Mouse (Mus musculus) ES-Bruce4 (cell line): ENCODE data around the gene Mlxipl. TPM values are rescaled to one million over a fixed set of nuclear protein-coding genes. Genes with fewer than 3 reads are reported as not detected.
"Not testable (repeated sequence)": the region's sequence is repeated elsewhere in the genome, so short reads cannot be mapped to it uniquely, and the experiment has no call there.

Experiments used
- H3K27ac ChIP-seq: 2 replicates; pipeline ENCODE4 v1.5.1; 2012; ENCODE audit warnings: low read length, inconsistent platforms; ENCODE audit not compliant: insufficient read depth
- H3K27me3 ChIP-seq: 2 replicates; pipeline ENCODE4 v1.6.1; 2012; ENCODE audit warnings: mild to moderate bottlenecking, low read length, inconsistent platforms; ENCODE audit not compliant: control insufficient read depth, poor library complexity, insufficient read depth, severe bottlenecking
- H3K36me3 ChIP-seq: 2 replicates; pipeline ENCODE4 v1.6.1; 2012; ENCODE audit warnings: inconsistent platforms, mild to moderate bottlenecking, low read length, moderate library complexity; ENCODE audit not compliant: control insufficient read depth, poor library complexity, insufficient read depth, severe bottlenecking
- H3K4me1 ChIP-seq: one replicate; pipeline ENCODE4 v1.8.1; 2011; ENCODE audit warnings: low read length; ENCODE audit not compliant: control insufficient read depth, insufficient read depth
- H3K4me3 ChIP-seq: 2 replicates; pipeline ENCODE4 v1.5.1; 2011; ENCODE audit warnings: low read depth, mild to moderate bottlenecking, low read length
- H3K9ac ChIP-seq: 2 replicates; pipeline ENCODE4 v1.6.1; 2012; ENCODE audit warnings: low read depth, mild to moderate bottlenecking, inconsistent platforms; ENCODE audit not compliant: poor library complexity, severe bottlenecking
- H3K9me3 ChIP-seq: replicated peaks from 2 replicates; pipeline ENCODE4 v1.6.1; 2012; ENCODE audit warnings: mild to moderate bottlenecking, low read length, inconsistent platforms; ENCODE audit not compliant: control insufficient read depth, poor library complexity, insufficient read depth, severe bottlenecking
- CTCF ChIP-seq: IDR thresholded peaks from one replicate; pipeline ENCODE4 v1.8.1; 2011; ENCODE audit warnings: low read depth, low read length
- EP300 ChIP-seq: IDR thresholded peaks from 2 replicates; pipeline ENCODE4 v1.6.1; 2011; ENCODE audit warnings: low read depth, low read length; ENCODE audit not compliant: insufficient read depth
- POLR2A ChIP-seq: IDR thresholded peaks from one replicate; pipeline ENCODE4 v1.8.1; 2011; ENCODE audit warnings: low read length; ENCODE audit not compliant: insufficient read depth
- polyA plus RNA-seq: library from polyadenylated mRNA; stranded (reverse); fragments of >200 nt; gene quantifications from 2 replicates; pipeline ENCODE4 v1.2.4, GENCODE M21; 2011; ENCODE audit warnings: low read depth; ENCODE audit not compliant: missing spikeins, insufficient read depth, insufficient read length

Gene Mlxipl
- 3.8 and 4.6 TPM in 2 replicates for polyA plus RNA-seq

- H3K9ac ChIP-seq: peak within 1 kb of the TSS; percentile 32
- H3K27me3 ChIP-seq: peaks cover 1% of the 10 kb centered on the region
- TF ChIP-seq EP300 (no peak), POLR2A (no peak), CTCF (no peak)
- no peaks in the 10 kb centered on the region for H3K4me1 ChIP-seq
- H3K27ac ChIP-seq: no peak within 1 kb of the TSS
- peak within 1 kb of the TSS; percentile 28 for H3K4me3 ChIP-seq
- H3K36me3 ChIP-seq: no peaks in the 10 kb centered on the region
- H3K9me3 ChIP-seq: no peaks in the 10 kb centered on the region
These were observed at the start of gene Mlxipl for GRCm38 (mm10) chr5:135089653-135090052. Gene Mlxipl (plus strand): TSS chr5:135089890.

DNA sequence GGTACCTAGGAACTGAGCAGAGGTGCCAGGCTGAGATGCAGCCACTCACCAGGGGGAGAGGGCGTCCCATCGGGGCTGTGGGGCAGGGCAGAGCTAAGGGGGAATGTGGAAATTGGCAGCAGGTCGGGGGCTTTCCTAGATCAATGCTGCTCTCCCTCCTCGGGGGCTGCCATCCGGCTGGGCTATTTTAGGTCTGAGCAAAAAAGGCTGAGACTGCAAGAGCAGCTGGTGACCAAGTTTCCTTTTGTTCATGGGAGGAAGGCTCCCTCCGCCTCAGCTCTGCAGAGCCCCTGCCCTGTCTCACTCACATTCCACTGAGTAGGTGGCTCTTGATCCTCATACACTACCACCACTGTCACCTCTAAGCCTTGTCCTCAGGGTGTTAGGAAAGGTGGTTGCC is 49.6 kb upstream of the Mlxipl start:
- no peaks in the 10 kb centered on the region for H3K9me3 ChIP-seq
- no peaks in the 10 kb centered on the region for H3K4me1 ChIP-seq
- no peak for TF ChIP-seq POLR2A
- no peak for TF ChIP-seq CTCF
- no peak for TF ChIP-seq EP300
- H3K36me3 ChIP-seq: no peaks in the 10 kb centered on the region
- H3K27me3 ChIP-seq: no peaks in the 10 kb centered on the region
- H3K9ac ChIP-seq: no peak overlapping the region
- no peak overlapping the region for H3K27ac ChIP-seq
- H3K4me3 ChIP-seq: no peak overlapping the region

GRCm38 (mm10) chr5:135040777-135041176 is 48.9 kb upstream of the Mlxipl start:
- Histone ChIP-seq H3K27ac (no peak overlapping the region), H3K4me3 (no peak overlapping the region), H3K4me1 (no peaks in the 10 kb centered on the region), H3K9ac (no peak overlapping the region), H3K9me3 (no peaks in the 10 kb centered on the region), H3K36me3 (peaks cover 2% of the 10 kb centered on the region; the same call in 1 of the 2 replicates), H3K27me3 (no peaks in the 10 kb centered on the region)
- TF ChIP-seq CTCF: no peak
- no peak for TF ChIP-seq EP300
- TF ChIP-seq POLR2A: no peak

DNA sequence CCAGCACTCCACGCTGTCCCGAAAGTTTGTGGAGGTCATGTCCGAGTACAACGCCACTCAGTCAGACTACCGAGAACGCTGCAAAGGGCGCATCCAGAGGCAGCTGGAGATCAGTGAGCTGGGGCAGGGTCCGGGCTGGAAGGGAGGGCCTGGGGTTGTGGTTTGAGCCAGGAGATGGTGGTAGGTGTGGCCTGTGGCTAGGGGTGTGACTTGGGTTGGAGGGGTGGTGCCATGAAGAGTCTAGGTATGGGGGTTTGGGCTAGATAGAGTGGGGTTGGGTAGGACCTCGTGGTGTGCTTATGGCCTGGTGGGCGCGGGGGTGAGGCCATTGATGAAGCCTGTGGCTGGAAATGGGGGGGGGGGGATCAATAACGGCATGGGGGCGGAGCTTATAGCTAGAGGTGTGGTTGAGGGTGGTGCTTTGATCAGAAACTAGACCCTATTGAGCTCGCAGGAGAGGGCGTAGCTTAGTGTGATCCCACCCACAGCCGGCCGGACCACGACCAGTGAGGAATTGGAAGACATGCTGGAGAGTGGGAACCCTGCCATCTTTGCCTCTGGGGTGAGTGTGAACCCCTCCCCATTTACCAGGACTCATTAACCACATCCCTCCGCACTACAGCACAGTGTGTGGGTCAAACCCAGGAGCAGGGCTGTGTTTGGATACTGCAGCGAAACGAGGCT is 47.4 kb upstream of the Mlxipl start:
- Histone ChIP-seq H3K9me3 (no peaks in the 10 kb centered on the region), H3K36me3 (peaks cover 3% of the 10 kb centered on the region; the same call in 1 of the 2 replicates), H3K4me3 (peak overlapping the region; percentile 76), H3K9ac (peak overlapping the region; percentile 27), H3K27me3 (no peaks in the 10 kb centered on the region), H3K4me1 (no peaks in the 10 kb centered on the region), H3K27ac (no peak overlapping the region)
- TF ChIP-seq POLR2A (peak; percentile 4), CTCF (no peak)

DNA sequence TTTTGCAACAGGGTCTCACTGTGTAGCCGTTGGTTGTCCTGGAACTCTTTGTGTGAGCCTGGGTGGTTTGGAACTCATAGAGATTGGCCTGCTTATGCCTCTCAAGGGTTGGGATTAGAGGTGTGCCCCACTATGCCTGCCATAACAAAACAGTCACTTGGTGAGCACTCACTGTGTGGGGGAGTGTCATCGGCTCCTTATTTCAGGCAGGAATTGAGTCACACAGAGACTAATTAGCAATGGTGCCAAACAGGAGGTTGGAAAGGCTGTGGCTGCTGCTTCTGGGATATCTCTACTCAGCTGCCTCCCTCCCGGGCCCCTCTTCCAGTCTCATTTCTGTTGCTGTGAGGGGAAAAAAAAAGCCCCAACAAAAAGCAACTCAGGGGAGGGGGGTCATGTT is 45.1 kb upstream of the Mlxipl start:
- no peaks in the 10 kb centered on the region for H3K9me3 ChIP-seq
- no peak overlapping the region for H3K4me3 ChIP-seq
- TF ChIP-seq EP300: no peak
- no peak for TF ChIP-seq POLR2A
- TF ChIP-seq CTCF: no peak
- H3K9ac ChIP-seq: no peak overlapping the region
- H3K27ac ChIP-seq: no peak overlapping the region
- peaks cover 3% of the 10 kb centered on the region; the same call in 1 of the 2 replicates for H3K36me3 ChIP-seq
- H3K4me1 ChIP-seq: no peaks in the 10 kb centered on the region
- H3K27me3 ChIP-seq: no peaks in the 10 kb centered on the region

- Histone ChIP-seq H3K9me3 (no peaks in the 10 kb centered on the region), H3K27ac (no peak overlapping the region), H3K9ac (no peak overlapping the region), H3K4me1 (no peaks in the 10 kb centered on the region), H3K4me3 (no peak overlapping the region), H3K36me3 (peaks cover 6% of the 10 kb centered on the region), H3K27me3 (no peaks in the 10 kb centered on the region)
- TF ChIP-seq EP300 (no peak), CTCF (no peak), POLR2A (no peak)
These were observed 41.2 kb upstream of the Mlxipl start for GRCm38 (mm10) chr5:135048539-135048938.

DNA sequence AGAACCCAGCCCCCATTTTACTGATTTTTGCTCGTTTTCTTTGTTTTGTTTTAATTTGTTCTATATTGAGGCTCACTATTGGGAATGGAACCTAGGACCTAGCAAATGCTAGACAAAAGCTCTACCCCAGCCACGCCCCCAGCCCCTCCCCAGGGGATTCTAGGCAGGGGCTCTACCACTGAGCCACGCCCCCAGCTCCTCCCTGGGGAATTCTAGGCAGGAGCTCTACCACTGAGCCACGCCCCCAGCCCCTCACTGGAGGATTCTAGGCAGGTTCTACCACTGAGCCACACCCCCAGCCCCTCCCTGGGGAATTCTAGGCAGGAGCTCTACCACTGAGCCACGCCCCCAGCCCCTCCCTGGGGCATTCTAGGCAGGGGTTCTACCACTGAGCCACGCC is 40.4 kb upstream of the Mlxipl start:
- H3K9ac ChIP-seq, H3K4me3 ChIP-seq, H3K9me3 ChIP-seq, H3K27me3 ChIP-seq, H3K27ac ChIP-seq, H3K4me1 ChIP-seq, H3K36me3 ChIP-seq: not testable (repeated sequence)
